Mouse (Mus musculus) kidney, adult 8-10 months (tissue): ENCODE data around the gene Cdk4.
A peak's percentile ranks its signal among the peaks of the same experiment; 100 is the strongest.

Experiments used
- DNase-seq, 2 experiments: peaks; one replicate each; pipeline ENCODE4 v3.0.0; 2022

The Cdk4 gene

DNA sequence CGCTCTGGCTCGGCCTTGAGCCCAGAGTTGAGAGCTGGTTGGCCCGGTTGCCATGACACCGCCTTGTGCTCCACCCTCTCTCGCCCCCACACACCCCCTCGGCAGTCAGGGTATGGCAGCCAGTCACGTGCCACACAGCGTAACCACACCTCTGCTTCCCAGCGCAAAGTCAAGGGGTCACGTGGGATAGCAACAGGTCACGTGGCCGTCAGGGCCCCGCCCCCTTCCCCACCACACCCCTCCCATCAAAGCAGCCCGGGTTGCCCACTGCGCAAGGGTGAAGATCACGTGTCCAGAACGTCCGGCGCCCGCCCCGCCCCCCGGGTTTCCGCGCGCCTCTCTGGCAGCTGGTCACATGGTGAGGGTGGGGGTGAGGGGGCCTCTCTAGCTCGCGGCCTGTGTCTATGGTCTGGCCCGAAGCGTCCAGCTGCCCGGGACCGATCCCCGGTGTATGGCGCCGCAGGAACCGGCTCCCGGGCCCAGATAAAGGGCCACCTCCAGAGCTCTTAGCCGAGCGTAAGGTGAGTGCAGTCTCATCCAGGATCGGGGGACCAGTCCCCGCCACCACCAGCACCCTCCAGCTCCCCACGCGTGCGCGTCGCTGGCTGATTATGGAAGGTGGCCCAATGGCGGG lies at the start of gene Cdk4:
Gene Cdk4, plus strand, starts transcription at position 296 of the 634 bp plus-strand sequence.
- peak; percentile 98 to 99 for DNase-seq

DNA sequence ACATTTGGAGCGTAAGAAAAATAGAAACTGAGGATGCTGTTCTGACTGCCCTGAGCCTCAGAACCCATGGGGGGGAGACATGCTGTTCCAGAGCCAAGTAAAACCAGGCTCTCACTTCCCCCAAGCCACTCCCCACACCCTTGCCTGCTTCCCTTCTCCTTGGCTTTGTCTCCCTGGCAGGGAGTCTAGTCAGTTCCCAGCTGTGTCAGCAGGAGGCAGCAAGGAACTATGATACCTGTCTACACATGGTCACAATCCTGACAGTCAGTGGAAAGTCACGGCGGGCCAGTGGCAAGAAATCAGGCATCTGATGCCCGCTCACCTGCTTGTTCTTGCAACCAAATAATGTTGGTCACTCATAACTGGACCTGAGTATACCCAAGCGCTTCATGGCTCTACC lies 46.8 kb upstream of the Cdk4 start:
- peak; percentile 45 to 76 for DNase-seq

DNA sequence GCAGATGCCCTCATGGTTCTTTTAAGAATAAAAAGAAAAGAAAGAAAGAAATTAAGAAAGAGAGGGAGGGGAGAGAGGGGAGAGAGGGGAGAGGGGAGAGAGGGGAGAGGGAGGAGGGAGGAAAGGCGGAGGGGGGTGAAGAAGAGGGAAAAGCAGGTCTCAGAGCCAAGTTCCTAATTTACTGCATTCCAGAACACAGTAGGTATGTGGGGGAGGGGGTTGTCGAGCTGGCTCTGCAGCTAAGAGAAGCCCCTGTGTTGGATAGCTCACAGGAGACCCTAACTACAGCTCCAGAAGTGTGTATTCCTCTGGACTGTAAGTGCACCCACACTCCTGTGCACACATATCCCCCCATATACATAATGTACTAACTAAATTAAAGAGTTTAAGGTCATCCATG lies 46.3 kb upstream of the Cdk4 start:
- DNase-seq, result no peak

DNA sequence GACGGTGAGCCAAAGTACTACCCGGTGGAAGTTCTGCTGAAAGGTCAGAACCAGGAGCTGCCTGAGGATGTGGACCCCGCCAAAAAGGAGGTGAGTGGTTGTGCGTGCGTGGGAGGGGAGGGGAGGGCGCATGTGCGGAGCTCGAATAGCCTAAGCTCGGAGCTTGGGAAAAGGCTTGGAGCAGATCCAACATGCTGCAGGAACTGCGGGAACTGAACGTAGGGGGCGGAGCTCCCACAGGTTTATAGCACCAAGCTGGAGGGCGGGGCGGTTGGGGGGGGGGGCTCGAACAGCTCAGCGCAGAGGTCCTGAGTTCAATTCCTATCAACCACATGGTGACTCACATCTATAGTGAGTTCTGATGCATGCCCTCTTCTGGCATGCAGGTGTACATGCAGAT lies 44.9 kb upstream of the Cdk4 start:
- no peak for DNase-seq

DNA sequence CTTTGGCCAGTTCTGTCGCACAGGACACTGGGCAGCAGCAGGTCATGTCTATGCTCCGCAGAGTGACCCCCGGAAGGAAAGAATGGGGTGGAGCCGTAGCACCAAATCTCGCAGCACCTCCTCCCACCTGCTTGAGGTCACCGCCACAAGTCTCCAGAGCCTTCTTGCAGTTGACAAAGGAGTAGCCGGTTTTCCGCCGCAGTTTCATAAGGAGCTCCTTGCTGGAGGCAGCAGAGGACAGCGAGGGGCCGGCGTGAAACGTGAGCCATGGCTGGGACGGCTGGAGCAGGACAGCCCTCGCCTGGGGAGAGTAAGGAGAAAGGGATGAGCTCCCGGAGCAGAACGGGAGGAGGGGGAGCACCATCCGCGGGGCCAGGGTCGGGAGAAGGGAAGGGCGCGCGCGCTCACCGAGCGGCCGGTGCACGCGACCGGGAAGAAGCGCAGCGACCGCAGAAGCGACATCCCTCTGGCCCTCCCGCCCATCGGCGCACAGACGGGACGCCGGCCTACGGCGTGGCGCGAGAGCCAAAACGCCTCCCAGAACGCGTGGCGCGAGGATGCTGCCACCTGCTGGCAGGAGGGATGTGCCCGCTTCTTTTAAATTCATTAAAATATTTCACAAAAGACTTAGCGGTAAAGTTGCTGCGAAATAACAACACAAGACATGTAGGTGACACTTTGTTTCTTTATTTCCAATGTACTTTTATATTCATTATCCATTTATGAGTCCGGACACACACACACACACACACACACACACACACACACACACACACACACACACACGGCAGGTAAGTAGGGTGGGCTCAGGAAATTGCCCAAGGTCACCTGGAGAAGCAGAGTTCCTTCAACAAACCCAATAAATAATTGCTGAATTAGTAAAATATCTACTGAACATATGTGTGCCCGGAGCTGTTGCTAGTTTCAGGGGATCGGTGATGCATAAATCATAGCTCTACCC lies 32.7 kb upstream of the Cdk4 start, which contains the start of gene Tsfm:
Gene Tsfm, minus strand, starts transcription at position 505 of the 961 bp plus-strand sequence.
- peak; percentile 85 to 91 for DNase-seq

DNA sequence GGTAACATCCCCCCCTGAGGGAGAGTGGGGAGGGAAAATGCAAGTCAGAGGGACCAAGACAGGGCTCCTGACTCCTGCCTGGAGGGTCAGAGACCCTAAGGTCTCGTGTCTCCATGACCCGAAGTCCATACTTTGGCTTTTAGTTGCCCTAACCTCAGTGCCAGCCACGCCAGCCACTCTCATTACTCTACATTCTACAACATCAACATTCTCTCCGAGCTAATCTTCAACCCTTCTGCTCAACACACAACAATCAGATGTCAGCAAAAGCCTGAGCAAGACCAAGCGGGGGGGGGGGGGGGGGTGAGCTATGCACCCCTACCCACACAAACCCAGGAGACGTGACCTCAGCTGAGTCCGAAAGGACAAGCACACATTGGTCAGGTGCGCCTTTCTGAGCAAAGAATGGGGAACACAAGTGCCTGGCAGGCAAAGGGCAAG lies 30.0 kb upstream of the Cdk4 start:
- peak; percentile 75 to 83 for DNase-seq

DNA sequence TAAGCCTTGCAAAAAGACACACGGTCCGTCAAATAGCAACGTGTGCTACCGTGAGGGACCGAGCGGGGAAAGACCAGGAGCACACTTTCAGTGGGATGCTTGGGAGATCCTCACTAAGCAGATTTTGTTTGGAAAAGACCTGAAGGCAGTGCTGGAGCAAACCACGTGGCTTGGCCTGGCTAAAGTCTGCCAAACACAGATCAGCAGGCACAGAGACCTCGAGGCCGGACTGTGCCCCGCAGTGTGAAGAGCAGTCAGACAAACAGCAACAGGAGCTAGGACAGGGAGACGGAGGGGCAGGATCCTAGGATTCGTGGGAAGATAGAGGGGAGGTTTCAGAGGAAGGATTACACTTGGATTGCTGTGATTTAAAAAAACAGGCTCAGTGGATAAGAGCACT lies 27.1 kb upstream of the Cdk4 start:
- DNase-seq, result peak; percentile 84

DNA sequence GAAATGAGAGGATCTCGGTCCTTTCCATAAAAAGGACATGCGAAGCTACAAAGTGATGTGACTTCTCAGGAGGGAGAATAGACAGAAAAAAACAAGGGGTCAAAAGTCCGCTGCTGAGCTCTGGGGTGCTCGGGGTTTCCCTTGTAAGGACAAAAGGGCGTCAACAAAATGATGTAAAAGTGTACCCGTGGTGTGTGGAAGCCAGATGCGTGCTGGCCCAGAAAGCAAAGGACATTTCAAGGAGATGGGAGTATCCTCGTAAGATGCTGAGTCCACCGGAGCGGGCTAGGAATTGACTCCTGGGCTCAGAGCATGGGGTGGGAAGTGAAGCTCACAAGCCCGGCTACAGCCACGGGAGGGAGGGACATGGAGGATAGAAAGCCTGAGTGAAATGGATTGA lies 25.7 kb upstream of the Cdk4 start:
- peak; percentile 56 to 70 for DNase-seq

DNA sequence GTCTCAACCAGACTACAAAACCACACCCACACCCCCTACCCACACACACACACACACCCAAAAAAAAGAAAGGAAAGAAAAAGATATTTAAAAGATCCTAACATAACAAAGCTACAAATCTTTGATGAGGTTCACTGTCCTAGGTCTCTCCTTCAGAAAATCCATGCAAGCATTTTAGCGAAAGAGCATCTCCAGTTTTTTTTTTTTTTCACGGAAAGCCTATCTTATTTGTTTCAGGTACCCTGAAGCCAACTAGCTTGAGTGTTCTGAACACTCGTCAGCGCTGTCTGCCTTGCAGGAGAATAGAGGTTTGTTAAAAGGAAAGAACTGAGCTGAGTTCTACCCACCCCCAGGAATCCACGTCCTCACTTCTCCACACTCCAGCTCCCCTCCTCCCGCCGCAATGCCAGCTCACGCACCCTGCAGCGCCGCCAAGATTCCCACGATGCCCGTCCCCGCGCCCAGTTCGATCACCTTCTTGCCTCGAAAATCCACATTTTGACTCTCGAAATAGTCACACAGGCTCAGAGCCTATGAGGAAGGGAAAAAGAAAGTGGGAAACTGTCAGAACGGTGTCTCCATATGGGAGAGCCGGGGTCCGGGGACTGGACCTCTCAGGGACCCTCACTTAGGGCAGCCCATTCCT lies 22.6 kb upstream of the Cdk4 start:
- DNase-seq, result no peak

DNA sequence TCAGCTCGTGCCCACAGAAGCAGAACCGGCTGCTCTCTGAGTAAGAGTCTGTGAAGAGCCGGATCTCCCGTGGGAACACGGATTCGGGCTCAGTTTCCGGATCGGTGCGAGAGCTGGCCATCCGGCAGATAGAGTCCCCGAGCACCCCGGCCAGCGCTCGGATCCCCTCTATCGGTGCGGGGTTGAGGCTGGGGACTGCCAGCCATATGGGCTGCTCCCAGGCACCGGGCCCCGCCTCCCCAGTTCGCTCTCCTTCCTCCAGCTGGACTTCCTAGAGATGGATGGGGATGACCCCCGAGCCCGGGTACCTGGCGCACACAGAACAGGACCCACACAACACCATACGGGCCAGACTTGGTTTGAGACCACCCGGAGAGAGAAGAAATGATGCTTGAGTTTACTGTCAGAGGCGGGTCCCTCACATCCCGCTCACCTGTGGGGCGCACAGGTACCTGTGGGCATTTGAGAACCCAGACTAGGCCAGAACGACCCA lies 22.0 kb upstream of the Cdk4 start, which contains the start of the genes Mettl1 and Eef1akmt3:
Gene Mettl1, plus strand, starts transcription at position 141 of the 493 bp plus-strand sequence.
Gene Eef1akmt3, minus strand, starts transcription at position 240 of the 493 bp plus-strand sequence.
- no peak for DNase-seq

DNA sequence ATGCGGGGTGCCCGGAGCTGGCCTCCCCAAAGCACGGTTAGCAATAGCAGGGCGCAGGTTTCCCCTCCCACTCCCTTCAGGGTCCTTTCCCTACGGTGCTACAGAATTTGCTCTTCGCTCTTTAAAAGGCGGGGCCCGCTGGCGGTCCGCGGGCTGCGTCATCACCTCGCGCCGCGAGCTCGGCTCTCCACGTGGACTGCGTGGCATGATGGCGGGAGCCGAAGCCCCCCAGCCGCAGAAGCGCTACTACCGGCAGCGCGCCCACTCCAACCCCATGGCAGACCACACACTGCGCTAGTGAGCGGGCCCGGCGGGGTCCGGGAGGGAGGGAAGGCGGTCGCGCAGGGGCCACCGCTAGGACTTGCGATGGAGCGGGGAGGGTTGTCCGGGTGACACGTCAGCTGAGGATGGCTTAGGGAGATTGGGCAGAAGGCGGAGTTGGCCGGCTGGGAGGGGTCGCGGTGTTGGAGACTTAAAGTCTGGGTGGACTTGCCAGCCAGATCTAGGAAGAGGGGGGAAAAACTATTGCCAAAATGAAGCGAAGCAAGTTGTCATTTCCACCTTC lies 21.5 kb upstream of the Cdk4 start:
- peak; percentile 79 to 89 for DNase-seq

DNA sequence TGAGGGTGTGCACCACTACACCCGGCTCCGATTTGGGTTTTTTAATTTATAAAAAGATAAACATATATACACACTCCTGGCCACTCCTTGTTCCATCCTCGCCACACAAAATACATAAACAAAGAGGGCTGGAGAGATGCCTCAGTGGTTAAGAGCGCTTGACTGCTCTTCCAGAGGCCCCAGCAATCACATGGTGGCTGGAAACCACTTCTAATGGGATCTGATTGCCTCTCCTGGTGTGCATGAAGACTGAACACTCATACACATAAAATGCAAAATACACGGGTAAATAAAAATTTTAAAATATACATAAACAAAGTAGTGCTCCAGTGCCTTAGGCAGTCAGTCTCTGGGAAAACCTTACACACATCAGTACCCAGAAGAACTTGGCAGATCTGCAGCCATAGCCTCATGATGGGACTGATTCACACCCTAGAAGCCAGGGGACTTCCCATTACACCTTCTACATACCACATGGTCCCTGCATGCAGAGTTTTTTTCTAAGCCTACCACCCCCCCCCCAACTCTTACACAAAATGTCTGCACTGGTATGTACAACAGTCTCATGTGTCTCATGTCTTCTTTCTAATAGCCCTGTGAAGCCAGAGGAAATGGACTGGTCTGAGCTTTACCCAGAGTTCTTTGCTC lies 20.7 kb upstream of the Cdk4 start:
- DNase-seq, result no peak

DNA sequence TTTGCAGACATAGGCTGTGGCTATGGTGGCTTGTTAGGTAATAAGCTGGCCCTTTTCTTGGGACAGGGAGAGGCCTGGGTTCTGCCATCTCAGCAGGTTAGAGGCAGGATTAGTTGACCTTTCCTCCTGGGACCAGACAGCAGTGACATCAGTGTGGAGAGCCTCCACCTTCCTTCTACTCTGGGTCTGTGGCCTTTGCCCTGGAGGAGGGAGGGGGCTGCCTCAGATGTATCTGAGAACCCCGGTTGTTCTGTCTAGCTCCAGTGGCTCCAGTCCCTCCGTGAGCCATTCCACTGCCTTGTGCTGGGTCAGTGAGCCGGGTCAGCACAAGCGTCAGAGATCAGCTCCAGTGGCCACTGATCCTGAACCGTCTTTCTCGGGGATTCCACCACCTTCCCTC lies 20.1 kb upstream of the Cdk4 start:
- DNase-seq, result peak; percentile 90 to 93

DNA sequence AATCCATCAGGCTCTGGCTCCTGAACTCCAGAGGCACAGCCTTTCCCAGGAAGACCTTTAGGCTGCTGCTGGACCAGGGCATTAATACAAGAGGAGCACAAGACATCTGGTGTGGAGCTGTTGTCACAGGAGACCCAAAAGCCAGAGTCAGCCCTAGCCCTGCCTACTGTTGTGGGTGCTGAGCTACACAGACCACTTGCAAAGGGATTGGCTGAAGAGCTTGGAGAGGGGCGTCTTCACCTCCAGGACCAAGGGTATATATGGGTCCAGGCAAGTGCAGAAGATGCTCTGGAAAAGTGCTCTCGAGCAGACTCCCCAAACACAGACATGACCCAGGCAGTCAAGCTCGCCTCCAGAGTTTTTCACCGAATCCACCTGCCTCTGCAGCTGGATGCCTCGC lies 15.4 kb upstream of the Cdk4 start, which contains the start of gene Cyp27b1:
Gene Cyp27b1, plus strand, starts transcription at position 297 of the 400 bp plus-strand sequence.
- no peak for DNase-seq

DNA sequence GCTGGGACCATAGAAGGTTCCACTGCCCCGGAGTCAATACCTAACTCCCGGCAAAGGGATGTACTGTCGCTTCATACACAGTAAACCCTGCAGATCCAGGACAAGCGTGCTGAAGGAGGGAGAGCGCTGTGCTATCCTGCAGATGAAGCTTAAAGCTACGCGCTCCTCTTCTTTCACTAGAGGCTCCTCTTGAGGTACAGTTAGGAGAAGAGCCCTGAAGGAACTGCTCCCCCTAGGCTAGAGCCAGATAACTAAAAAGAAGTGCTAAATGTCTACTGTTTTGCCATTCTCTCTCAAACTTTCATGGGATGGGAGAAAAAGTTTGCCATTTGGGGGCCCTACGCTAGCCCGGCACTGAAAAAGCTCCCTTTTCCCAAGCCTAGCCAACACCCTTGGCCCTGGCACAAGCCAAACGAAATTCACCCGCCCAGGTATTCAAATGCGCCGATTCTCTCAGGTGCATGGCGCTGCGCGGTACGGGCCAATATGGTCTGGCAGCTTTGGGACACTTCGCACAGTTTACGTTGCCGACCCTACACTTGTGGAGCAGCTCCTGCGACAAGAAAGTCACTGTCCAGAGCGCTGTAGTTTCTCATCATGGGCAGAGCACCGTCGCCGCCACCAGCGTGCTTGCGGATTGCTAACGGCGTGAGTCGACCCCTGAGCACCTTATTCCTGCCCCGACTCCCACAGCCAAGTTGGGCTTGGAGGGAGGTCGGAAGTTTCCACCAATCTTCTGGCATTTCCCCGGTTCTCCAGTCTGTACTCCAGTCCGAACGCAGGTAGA lies 14.5 kb upstream of the Cdk4 start:
- no peak for DNase-seq

DNA sequence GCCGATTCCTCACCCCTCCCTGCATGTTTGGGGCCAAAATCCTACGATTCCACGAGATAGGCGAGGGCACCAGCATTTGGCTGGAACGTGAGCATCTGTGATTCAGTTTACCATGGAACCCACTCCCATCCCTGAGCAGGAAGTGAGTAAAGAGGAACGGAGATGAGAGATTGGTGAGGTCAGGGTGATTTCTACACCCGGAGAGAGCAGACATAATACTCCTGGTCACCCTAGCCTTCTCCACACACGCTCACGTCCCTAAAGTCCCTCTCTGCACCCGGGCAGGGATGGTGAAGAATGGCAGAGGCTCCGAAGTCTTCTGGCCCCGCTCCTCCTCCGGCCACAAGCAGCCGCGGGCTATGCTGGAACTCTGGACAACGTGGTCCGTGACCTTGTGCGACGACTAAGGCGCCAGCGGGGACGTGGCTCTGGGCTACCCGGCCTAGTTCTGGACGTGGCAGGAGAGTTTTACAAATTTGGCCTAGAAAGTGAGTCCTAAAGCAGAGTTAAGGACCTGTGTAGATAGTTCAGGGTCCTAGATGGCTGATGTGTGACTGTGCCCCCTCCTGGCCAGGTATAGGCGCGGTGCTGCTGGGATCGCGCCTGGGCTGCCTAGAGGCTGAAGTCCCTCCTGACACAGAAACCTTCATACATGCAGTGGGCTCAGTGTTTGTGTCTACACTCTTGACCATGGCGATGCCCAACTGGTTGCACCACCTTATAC lies 13.8 kb upstream of the Cdk4 start:
- no peak for DNase-seq

DNA sequence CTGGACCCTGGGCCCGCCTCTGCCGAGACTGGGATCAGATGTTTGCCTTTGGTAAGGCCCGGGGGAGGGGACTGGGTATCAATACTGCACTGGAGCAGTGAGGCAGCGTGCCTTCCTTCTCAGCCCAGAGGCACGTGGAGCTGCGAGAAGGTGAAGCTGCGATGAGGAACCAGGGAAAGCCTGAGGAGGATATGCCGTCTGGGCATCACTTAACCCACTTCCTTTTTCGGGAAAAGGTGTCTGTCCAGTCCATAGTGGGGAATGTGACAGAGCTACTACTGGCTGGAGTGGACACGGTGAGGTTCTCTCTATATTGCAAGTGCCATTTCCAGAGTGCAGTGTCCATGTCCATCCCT lies 13.2 kb upstream of the Cdk4 start:
- DNase-seq, result no peak

DNA sequence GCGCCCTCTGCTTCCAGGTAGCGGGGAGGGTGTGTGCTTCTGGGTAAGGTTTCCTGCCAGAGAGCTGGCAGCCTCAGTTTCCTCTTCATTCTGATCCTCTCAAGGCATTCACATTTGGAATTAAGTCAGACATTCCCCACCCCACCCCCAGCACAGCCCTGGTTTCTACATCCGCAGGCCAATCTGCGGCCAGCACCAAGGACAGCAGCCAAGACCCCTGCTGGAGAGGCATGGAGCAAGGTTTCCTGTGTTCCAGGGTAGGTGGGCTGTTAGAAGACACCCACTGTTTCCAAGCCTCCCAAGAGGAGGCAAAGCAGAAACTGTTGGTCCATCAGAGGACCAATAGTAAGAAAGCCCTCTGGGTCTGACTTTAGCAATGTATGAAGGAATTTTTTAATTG lies 8.7 kb upstream of the Cdk4 start:
- no peak for DNase-seq

DNA sequence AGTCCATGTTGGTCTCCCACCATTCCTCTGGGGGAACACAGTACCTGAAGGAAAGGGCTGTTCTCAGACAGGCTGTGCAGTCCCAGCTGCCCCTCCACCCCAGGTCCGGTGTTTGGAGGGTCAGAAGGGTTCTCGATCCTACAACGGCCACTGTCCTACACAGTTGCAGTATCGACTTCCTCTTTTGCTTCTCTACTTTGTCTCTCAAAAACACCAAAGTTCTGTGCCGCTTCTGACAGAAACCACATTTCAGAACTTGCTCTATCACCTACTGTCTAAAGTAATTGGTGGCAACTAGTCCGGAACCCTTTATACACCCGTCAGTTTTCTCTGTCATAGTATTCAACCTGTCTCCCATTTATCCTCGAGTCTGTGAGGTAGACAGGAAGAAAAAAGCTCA lies 7.9 kb upstream of the Cdk4 start:
- DNase-seq, result no peak

DNA sequence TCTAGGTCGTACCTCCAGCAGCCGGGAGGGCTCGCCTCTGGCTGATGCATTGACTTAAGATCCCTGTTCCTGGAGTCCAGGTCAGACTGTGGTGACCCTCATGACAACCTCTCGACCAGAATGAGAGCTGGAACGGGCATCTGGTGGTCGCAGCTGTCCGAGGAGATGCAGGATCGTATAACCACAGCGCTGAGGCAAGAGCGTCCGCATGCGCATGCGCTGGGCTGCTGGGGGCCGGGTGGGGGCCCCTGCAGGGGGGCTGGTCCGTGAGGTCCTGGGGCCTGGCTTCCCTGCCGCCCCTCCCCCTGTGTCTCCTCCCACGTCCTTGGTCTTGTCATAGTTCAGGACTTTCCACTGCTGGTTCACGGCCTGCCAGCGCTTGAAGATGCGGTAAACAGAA lies 6.8 kb upstream of the Cdk4 start:
- no peak for DNase-seq

DNA sequence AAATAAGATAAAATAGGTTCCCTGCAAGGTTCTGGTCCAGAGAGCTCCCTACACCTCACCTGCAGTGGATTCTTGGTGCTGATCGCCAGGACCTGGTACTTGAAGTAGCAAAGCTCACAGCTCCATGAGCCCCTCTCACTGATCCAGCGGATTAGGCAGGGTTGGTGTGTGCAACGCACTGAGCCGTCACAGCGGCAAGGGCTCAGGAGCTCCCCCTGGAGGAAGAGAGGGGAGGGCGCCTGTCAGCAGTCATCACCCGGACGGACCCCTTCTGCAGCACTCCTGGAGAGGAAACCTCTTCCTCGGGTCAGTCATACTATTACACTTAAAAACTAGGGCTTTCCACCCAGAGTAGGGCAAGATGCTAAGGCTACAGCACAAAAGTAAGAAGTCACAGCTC lies 5.2 kb upstream of the Cdk4 start:
- DNase-seq, result peak; percentile 63 to 80
